Mouse (Mus musculus) thymus, adult 2 months (tissue): Measurements from ENCODE around the gene Per3. TPM values are rescaled to one million over a fixed set of nuclear protein-coding genes. Genes with fewer than 3 reads are reported as not detected.
A peak's percentile ranks its signal among the peaks of the same experiment; 100 is the strongest.

ENCODE experiments used
- DNase-seq: peaks from one replicate; pipeline ENCODE4 v3.0.0; 2021
- H3K27ac ChIP-seq: fragments of 200-500 bp; 2 replicates; pipeline ENCODE4 v1.5.1; 2012; ENCODE audit warnings: low read length, control low read depth; ENCODE audit not compliant: control insufficient read depth, insufficient read depth
- H3K27me3 ChIP-seq: fragments of 200-500 bp; 2 replicates; pipeline ENCODE4 v1.6.1; 2012; ENCODE audit warnings: mild to moderate bottlenecking, low read length, moderate library complexity, mixed read lengths; ENCODE audit not compliant: control insufficient read depth, insufficient read depth
- H3K36me3 ChIP-seq: fragments of 200-500 bp; 2 replicates; pipeline ENCODE4 v1.6.1; 2012; ENCODE audit warnings: mild to moderate bottlenecking, low read length, moderate library complexity; ENCODE audit not compliant: control insufficient read depth, insufficient read depth
- H3K4me1 ChIP-seq: fragments of 200-500 bp; replicated peaks from 2 replicates; pipeline ENCODE4 v1.6.1; 2012; ENCODE audit warnings: low read length; ENCODE audit not compliant: control insufficient read depth, insufficient read depth
- H3K4me3 ChIP-seq: fragments of 200-500 bp; 2 replicates; pipeline ENCODE4 v1.5.1; 2012; ENCODE audit warnings: mild to moderate bottlenecking, low read length, control low read depth, moderate library complexity; ENCODE audit not compliant: control insufficient read depth, insufficient read depth
- CTCF ChIP-seq: fragments of 200-500 bp; IDR thresholded peaks from 2 replicates; pipeline ENCODE4 v1.5.1; 2012; ENCODE audit warnings: mild to moderate bottlenecking, control low read depth, low read length, moderate library complexity, borderline replicate concordance; ENCODE audit not compliant: control insufficient read depth, poor library complexity, insufficient read depth; ENCODE audit errors: extremely low read depth
- POLR2A ChIP-seq: fragments of 200-500 bp; IDR thresholded peaks from 2 replicates; pipeline ENCODE4 v1.6.1; 2012; ENCODE audit warnings: mild to moderate bottlenecking, low read length, control low read depth, moderate library complexity; ENCODE audit not compliant: control insufficient read depth, poor library complexity, insufficient read depth; ENCODE audit errors: extremely low read depth
- WGBS: fragments of 180-500 bp; shearing (Covaris S2); methylation state at CpG from one replicate; pipeline ENCODE4 v1.1.7; 2018; 5-methylcytosine and 5-hydroxymethylcytosine counted together
- polyA plus RNA-seq: library from polyadenylated mRNA; depleted of rRNA; stranded (reverse); fragments of >200 nt; gene quantifications from 2 replicates; pipeline ENCODE4 v1.2.3, GENCODE M21; 2012; rRNA removed

Per3 gene
- polyA plus RNA-seq, result 5.0 and 5.4 TPM in 2 replicates

GRCm38 (mm10) chr4:151044037-151044943 is at the start of gene Per3:
TSS of gene Per3 (minus strand) at chr4:151044665.
- 1% methylated on average over 72 of the region's 79 CpGs for WGBS
- Histone ChIP-seq H3K4me3 (peak within 1 kb of the TSS; percentile 54), H3K27me3 (peaks cover 6% of the 10 kb centered on the region; the same call in 1 of the 2 replicates), H3K4me1 (peaks cover 7% of the 10 kb centered on the region), H3K36me3 (peaks cover 4% of the 10 kb centered on the region; the same call in 1 of the 2 replicates), H3K27ac (no peak within 1 kb of the TSS)
- peak; percentile 93 for DNase-seq
- TF ChIP-seq POLR2A (0 out of 2 replicates have a peak, but pooled peaks have one; percentile 12), CTCF (no peak)

DNA sequence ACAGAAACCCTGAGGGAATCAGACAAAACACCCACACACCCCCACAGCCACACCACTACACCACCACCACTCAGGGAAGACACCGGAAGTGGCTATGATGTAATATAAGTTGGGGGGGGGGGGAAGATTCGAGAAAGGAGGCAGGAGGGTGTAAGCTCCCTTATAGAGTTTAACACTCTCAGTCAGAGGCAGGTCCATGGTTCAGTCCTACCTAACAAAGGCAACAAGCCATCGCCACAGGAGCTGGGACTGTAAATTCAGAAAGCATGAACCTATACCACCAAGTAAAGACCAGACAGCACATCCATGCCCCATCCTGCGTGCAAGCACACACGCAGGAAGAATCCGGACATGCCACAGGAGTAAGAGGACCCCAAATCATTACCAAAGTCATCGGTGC is 44.8 kb upstream of the Per3 start, which contains the start of gene Gm13090:
Gm13090 (plus strand) TSS at position 301 of the 400 bp plus-strand sequence.
- Histone ChIP-seq H3K4me1 (no peaks in the 10 kb centered on the region), H3K36me3 (no peaks in the 10 kb centered on the region), H3K27ac (no peak within 1 kb of the TSS), H3K27me3 (no peaks in the 10 kb centered on the region), H3K4me3 (no peak within 1 kb of the TSS)
- TF ChIP-seq CTCF (no peak), POLR2A (no peak)
- no peak for DNase-seq
- 83% methylated on average over 7 of the region's 7 CpGs for WGBS

GRCm38 (mm10) chr4:151088819-151089218 is 44.4 kb upstream of the Per3 start:
- Histone ChIP-seq H3K27me3 (no peaks in the 10 kb centered on the region), H3K36me3 (no peaks in the 10 kb centered on the region), H3K27ac (no peak overlapping the region), H3K4me3 (no peak overlapping the region), H3K4me1 (no peaks in the 10 kb centered on the region)
- no peak for DNase-seq
- TF ChIP-seq POLR2A (no peak), CTCF (no peak)
- 95% methylated on average over 14 of the region's 14 CpGs for WGBS

GRCm38 (mm10) chr4:151087358-151087757 is 42.9 kb upstream of the Per3 start:
- Histone ChIP-seq H3K27ac (no peak overlapping the region), H3K4me1 (no peaks in the 10 kb centered on the region), H3K36me3 (no peaks in the 10 kb centered on the region), H3K27me3 (no peaks in the 10 kb centered on the region), H3K4me3 (no peak overlapping the region)
- WGBS, result 100% methylated on average over 1 of the region's 1 CpGs
- TF ChIP-seq POLR2A, result no peak
- no peak for TF ChIP-seq CTCF
- DNase-seq, result no peak

- no peaks in the 10 kb centered on the region for H3K27me3 ChIP-seq
- TF ChIP-seq CTCF (no peak), POLR2A (no peak)
- DNase-seq, result no peak
- no peak overlapping the region for H3K4me3 ChIP-seq
- WGBS, result 89% methylated on average over 5 of the region's 5 CpGs
- no peak overlapping the region for H3K27ac ChIP-seq
- no peaks in the 10 kb centered on the region for H3K36me3 ChIP-seq
- no peaks in the 10 kb centered on the region for H3K4me1 ChIP-seq
These were observed 38.6 kb upstream of the Per3 start for GRCm38 (mm10) chr4:151083027-151083426.

- no peak for DNase-seq
- Histone ChIP-seq H3K27ac (no peak overlapping the region), H3K4me3 (no peak overlapping the region), H3K4me1 (no peaks in the 10 kb centered on the region), H3K36me3 (no peaks in the 10 kb centered on the region), H3K27me3 (no peaks in the 10 kb centered on the region)
- TF ChIP-seq CTCF, result no peak
- no peak for TF ChIP-seq POLR2A
- 96% methylated on average over 13 of the region's 13 CpGs for WGBS
These were observed 37.5 kb upstream of the Per3 start for GRCm38 (mm10) chr4:151081977-151082376.

DNA sequence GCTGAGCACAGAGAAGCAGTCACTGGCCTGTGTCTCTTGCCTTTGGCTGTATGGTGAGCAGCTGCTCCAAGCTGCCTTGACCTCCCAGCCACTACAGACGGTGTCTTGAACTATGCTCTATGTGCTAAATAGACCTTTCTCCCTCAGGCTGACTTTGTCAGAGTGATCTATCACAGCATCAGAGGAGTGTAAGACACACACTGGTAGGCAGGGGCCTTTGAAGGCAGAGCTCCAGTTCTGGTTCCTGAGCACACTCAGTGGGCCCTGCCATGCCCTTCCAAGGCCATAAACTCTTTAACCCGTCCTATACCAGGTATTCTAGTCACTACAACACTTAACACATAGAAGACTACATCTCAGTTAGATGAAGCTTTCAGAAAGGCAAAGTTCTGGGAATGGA is 36.9 kb upstream of the Per3 start:
- no peaks in the 10 kb centered on the region for H3K36me3 ChIP-seq
- H3K4me3 ChIP-seq, result no peak overlapping the region
- no peaks in the 10 kb centered on the region for H3K27me3 ChIP-seq
- no peak for DNase-seq
- H3K27ac ChIP-seq, result no peak overlapping the region
- H3K4me1 ChIP-seq, result no peaks in the 10 kb centered on the region
- 87% methylated on average over 2 of the region's 2 CpGs for WGBS
- TF ChIP-seq CTCF (no peak), POLR2A (no peak)
